Mouse (Mus musculus): ENCODE data around the gene Erv3. TPM values are rescaled to one million over a fixed set of nuclear protein-coding genes. Genes with fewer than 3 reads are reported as not detected.

Erv3 gene
- polyA plus RNA-seq, 1 experiment from 2014 or later: not detected

DNA sequence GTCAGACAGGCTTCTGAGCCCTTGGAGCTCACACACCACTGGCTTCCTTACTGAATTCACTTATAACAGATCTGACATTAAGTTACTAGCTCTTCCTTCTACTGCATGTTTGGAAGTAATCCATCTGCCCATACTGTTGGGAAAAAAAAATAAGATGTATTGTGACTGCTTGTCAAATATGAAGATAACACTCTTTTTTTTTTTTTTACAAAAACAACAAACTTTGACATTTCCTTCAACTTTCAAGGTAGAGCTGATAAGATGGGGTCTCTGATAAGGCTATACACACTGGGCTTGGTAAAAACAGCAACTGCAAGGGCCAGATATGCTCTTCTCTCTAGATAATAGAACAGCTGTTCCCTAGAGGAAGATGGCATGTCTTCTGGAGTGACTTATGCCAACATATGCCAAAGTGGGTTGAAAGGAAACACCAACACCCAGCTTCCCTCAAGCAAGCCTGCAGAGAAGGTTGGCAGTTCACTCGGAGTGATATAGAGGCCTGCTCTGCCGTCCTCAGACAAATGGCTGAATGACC lies 4.8 kb upstream of the Erv3 start:
- WGBS (ENCODE audit: insufficient replicate concordance): 26% methylated on average over 2 of the region's 2 CpGs
- no peaks in the 10 kb centered on the region for H3K9me3 ChIP-seq (replicated peaks)

DNA sequence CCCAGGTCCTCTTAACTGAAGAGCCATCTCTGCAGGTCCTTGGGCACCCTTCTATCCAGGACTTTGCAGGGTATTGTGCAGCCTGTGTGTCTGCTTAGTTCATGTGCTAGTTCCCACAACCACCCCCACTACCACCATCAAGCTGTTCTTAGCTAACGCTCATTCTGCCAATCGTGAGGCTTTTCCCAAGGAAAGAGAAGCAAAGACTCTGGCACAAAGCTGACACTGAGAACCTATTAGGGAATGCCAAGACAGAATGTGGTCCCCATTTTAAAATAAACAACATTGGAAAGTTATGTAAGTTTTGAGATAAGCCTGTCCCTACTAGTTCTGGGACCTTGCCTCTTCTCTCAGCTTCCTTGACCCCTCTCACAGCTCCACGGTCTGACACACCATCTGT lies 3.9 kb upstream of the Erv3 start:
- Histone ChIP-seq H3K4me1 (replicated peaks) (peaks cover 31% of the 10 kb centered on the region), H3K27me3 (peaks cover 10% of the 10 kb centered on the region; the same call in 1 of the 2 replicates), H3K36me3 (replicated peaks) (no peaks in the 10 kb centered on the region), H3K27ac (replicated peaks) (no peak overlapping the region), H3K9ac (no peak overlapping the region), H3K9me3 (replicated peaks) (no peaks in the 10 kb centered on the region), H3K4me3 (replicated peaks) (no peak overlapping the region), H3K4me2 (no peak overlapping the region)
- WGBS (ENCODE audit: insufficient replicate concordance): 54% methylated on average over 3 of the region's 3 CpGs
- ATAC-seq (ENCODE audit: insufficient read depth): no peak

More for the DNA sequence above, 4.8 kb upstream of the Erv3 start:
- Histone ChIP-seq H3K4me1 (replicated peaks) (peaks cover 31% of the 10 kb centered on the region), H3K4me2 (no peak overlapping the region), H3K36me3 (replicated peaks) (no peaks in the 10 kb centered on the region), H3K9ac (no peak overlapping the region), H3K27me3 (peaks cover 2% of the 10 kb centered on the region; the same call in 1 of the 2 replicates), H3K27ac (replicated peaks) (peak overlapping the region; percentile 55; the same call in 1 of the 2 replicates), H3K4me3 (replicated peaks) (no peak overlapping the region)
- peak; percentile 72; the same call in 1 of the 2 replicates for ATAC-seq (ENCODE audit: insufficient read depth)

- H3K9ac ChIP-seq: no peak overlapping the region
- no peak for ATAC-seq (ENCODE audit: insufficient read depth)
- H3K27ac ChIP-seq (replicated peaks): no peak overlapping the region
- no peak overlapping the region for H3K4me3 ChIP-seq (replicated peaks)
- WGBS (ENCODE audit: insufficient replicate concordance): 63% methylated on average over 3 of the region's 3 CpGs
- H3K9me3 ChIP-seq (replicated peaks): no peaks in the 10 kb centered on the region
- peaks cover 12% of the 10 kb centered on the region; the same call in 1 of the 2 replicates for H3K27me3 ChIP-seq
- H3K4me1 ChIP-seq (replicated peaks): peaks cover 31% of the 10 kb centered on the region
- H3K36me3 ChIP-seq (replicated peaks): no peaks in the 10 kb centered on the region
- no peak overlapping the region for H3K4me2 ChIP-seq
These were observed 3.2 kb upstream of the Erv3 start for GRCm38 (mm10) chr2:131862617-131863275.

DNA sequence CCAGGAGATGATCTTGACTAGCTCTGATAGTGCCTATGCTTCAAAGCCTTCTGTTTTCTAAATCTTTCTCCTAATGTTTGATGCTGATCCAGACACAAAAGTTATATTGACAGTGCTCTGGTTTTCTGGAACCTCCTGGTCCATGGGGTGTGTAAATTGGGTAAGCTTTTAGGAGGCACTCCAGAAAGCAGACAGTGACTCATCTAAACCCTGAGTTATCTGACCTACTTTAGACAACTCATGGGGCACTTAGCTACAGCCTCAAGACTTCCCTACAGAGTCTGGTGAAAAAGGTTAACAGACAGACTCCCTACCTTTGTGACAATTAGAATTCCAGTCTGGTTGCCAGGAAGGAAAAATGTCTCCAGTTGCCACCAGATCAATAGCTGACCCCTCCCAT lies 1.7 kb downstream of the Erv3 start:
- Histone ChIP-seq H3K4me3 (replicated peaks) (no peak overlapping the region), H3K9ac (no peak overlapping the region), H3K9me3 (replicated peaks) (no peaks in the 10 kb centered on the region), H3K27me3 (peaks cover 12% of the 10 kb centered on the region), H3K27ac (replicated peaks) (no peak overlapping the region), H3K36me3 (replicated peaks) (no peaks in the 10 kb centered on the region), H3K4me1 (replicated peaks) (peaks cover 19% of the 10 kb centered on the region), H3K4me2 (no peak overlapping the region)
- ATAC-seq (ENCODE audit: insufficient read depth): no peak

- 23% methylated on average over 4 of the region's 4 CpGs for WGBS (ENCODE audit: insufficient replicate concordance)
These were observed 5.8 kb downstream of the Erv3 start for GRCm38 (mm10) chr2:131853719-131854118.

GRCm38 (mm10) chr2:131851333-131852092 lies 8.0 kb downstream of the Erv3 start:
- Histone ChIP-seq H3K36me3 (replicated peaks) (no peaks in the 10 kb centered on the region), H3K27ac (replicated peaks) (no peak overlapping the region), H3K9ac (no peak overlapping the region), H3K4me1 (replicated peaks) (peaks cover 31% of the 10 kb centered on the region), H3K4me2 (no peak overlapping the region), H3K9me3 (replicated peaks) (no peaks in the 10 kb centered on the region), H3K4me3 (replicated peaks) (no peak overlapping the region), H3K27me3 (no peaks in the 10 kb centered on the region; the same call in 1 of the 2 replicates)
- 64% methylated on average over 12 of the region's 12 CpGs for WGBS (ENCODE audit: insufficient replicate concordance)
- ATAC-seq (ENCODE audit: insufficient read depth): no peak

More at GRCm38 (mm10) chr2:131853719-131854118, 5.8 kb downstream of the Erv3 start:
- Histone ChIP-seq H3K4me3 (replicated peaks) (no peak overlapping the region), H3K4me1 (replicated peaks) (peaks cover 19% of the 10 kb centered on the region), H3K9me3 (replicated peaks) (no peaks in the 10 kb centered on the region), H3K27ac (replicated peaks) (no peak overlapping the region), H3K4me2 (no peak overlapping the region), H3K9ac (no peak overlapping the region), H3K27me3 (peaks cover 4% of the 10 kb centered on the region), H3K36me3 (replicated peaks) (no peaks in the 10 kb centered on the region)
- ATAC-seq (ENCODE audit: insufficient read depth): peak; percentile 68

GRCm38 (mm10) chr2:131850047-131850446 lies 9.5 kb downstream of the Erv3 start:
- Histone ChIP-seq H3K4me1 (replicated peaks) (peaks cover 31% of the 10 kb centered on the region), H3K27me3 (no peaks in the 10 kb centered on the region), H3K27ac (replicated peaks) (no peak overlapping the region), H3K36me3 (replicated peaks) (no peaks in the 10 kb centered on the region), H3K4me2 (no peak overlapping the region), H3K9me3 (replicated peaks) (no peaks in the 10 kb centered on the region), H3K9ac (no peak overlapping the region), H3K4me3 (replicated peaks) (no peak overlapping the region)
- WGBS (ENCODE audit: insufficient replicate concordance): 93% methylated on average over 4 of the region's 4 CpGs
- ATAC-seq (ENCODE audit: insufficient read depth): no peak

DNA sequence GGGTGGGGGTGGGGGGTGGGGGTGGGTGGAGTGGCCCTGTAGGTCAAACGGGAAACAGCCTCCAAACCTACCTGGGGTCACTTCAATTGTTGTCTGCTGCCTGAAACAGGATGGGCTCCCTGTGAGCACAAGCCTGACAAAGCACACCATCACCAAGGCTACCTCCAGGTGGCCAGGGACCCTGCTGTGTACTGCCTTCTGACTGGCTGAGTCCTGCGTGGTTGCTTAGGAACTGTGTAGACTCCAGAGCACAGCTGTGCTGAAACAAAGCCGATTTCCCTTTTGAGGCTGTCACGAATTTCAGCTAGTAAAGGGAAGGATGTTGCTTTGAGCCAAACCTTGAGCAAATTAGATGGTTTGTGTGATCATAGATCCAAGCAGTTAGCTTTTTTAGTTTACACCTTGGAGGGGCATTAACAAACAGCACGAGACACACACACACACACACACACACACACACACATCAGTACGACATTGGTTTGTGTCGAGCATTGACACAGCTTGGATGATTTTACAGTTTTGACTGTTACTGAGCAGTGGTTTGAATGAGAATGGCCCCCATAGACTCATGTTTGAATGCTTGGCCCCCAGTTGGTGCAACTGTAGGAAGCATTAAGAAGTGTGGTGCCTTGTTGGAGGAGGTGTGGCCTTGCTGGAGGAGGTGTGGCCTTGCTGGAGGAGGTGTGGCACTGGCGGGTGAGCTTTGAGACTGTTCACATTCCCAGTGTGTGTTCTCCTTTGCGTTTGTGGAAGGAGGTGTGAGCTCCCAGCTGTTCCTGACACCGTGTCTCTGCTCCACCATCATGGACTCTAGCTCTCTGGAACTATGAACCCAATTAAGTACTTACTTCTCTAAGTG lies 11.8 kb downstream of the Erv3 start:
- Histone ChIP-seq H3K27ac (replicated peaks) (no peak overlapping the region), H3K9ac (no peak overlapping the region), H3K4me3 (replicated peaks) (no peak overlapping the region), H3K36me3 (replicated peaks) (no peaks in the 10 kb centered on the region), H3K27me3 (no peaks in the 10 kb centered on the region), H3K9me3 (replicated peaks) (no peaks in the 10 kb centered on the region), H3K4me2 (no peak overlapping the region), H3K4me1 (replicated peaks) (peaks cover 16% of the 10 kb centered on the region)
- ATAC-seq (ENCODE audit: insufficient read depth): peak; percentile 66; the same call in 1 of the 2 replicates
- WGBS (ENCODE audit: insufficient replicate concordance): 18% methylated on average over 10 of the region's 10 CpGs

GRCm38 (mm10) chr2:131846811-131847210 lies 12.7 kb downstream of the Erv3 start:
- 33% methylated on average over 2 of the region's 2 CpGs for WGBS (ENCODE audit: insufficient replicate concordance)
- peaks cover 20% of the 10 kb centered on the region for H3K4me1 ChIP-seq (replicated peaks)
- no peak overlapping the region for H3K9ac ChIP-seq
- H3K9me3 ChIP-seq (replicated peaks): no peaks in the 10 kb centered on the region
- ATAC-seq (ENCODE audit: insufficient read depth): no peak
- H3K36me3 ChIP-seq (replicated peaks): no peaks in the 10 kb centered on the region
- H3K4me2 ChIP-seq: no peak overlapping the region
- no peak overlapping the region for H3K27ac ChIP-seq (replicated peaks)
- no peak overlapping the region for H3K4me3 ChIP-seq (replicated peaks)
- H3K27me3 ChIP-seq: no peaks in the 10 kb centered on the region

GRCm38 (mm10) chr2:131846132-131846710 lies 13.3 kb downstream of the Erv3 start:
- Histone ChIP-seq H3K9me3 (replicated peaks) (no peaks in the 10 kb centered on the region), H3K4me3 (replicated peaks) (no peak overlapping the region)
- WGBS (ENCODE audit: insufficient replicate concordance): 77% methylated on average over 11 of the region's 11 CpGs

More at GRCm38 (mm10) chr2:131846132-131846710, 13.3 kb downstream of the Erv3 start:
- Histone ChIP-seq H3K27ac (replicated peaks) (no peak overlapping the region), H3K4me1 (replicated peaks) (peaks cover 20% of the 10 kb centered on the region), H3K4me2 (no peak overlapping the region), H3K27me3 (no peaks in the 10 kb centered on the region), H3K9ac (no peak overlapping the region), H3K36me3 (replicated peaks) (no peaks in the 10 kb centered on the region)
- no peak for ATAC-seq (ENCODE audit: insufficient read depth)
